Comparison of ENCODE assay signal across 8 mouse cellular contexts in the genomic region with DNA sequence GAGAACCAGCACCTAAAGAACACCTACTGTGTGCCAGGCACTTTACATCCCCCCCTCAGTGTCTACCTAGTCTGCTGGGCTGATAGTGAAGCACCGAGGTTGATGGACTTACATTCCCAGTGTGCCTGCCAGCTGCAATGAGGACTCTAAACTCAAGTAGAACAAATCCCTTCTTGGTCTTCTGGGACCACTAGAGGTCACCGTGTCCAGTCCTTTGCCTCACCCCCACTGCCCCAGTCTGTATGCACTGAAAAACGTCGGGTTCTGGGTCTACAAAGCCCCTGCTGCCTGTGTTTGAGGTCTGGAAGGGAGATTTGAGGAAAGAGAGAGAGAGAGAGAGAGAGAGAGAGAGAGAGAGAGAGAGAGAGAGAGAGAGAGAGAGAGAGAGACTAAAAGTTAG. TPM values are rescaled to one million over a fixed set of nuclear protein-coding genes. Genes with fewer than 3 reads are reported as not detected.
DNase-seq lines count a peak whose midpoint lies in the region; ATAC-seq and TF ChIP-seq lines count a peak whose summit lies in the region.

No protein-coding gene starts in this region.

- H3K9me3 ChIP-seq in kidney, embryonic 15.5 days (replicated peaks): no peaks in the 10 kb centered on the region
- H3K9me3 ChIP-seq in hindbrain, postnatal 0 days (ENCODE audit: low read length): no peaks in the 10 kb centered on the region
- no peaks in the 10 kb centered on the region for H3K9me3 ChIP-seq in neural tube, embryonic 13.5 days

- H3K9ac ChIP-seq in kidney, embryonic 15.5 days: no peak overlapping the region
- peak overlapping the region; percentile 56; the same call in 1 of the 2 replicates for H3K9ac ChIP-seq in hindbrain, postnatal 0 days (replicated peaks; ENCODE audit: low read length)
- peak overlapping the region; percentile 76 for H3K9ac ChIP-seq in neural tube, embryonic 13.5 days

- peak overlapping the region; percentile 84 for H3K4me2 ChIP-seq in kidney, embryonic 15.5 days
- H3K4me2 ChIP-seq in hindbrain, postnatal 0 days (ENCODE audit: low read depth, low read length): peak overlapping the region; percentile 77
- H3K4me2 ChIP-seq in neural tube, embryonic 13.5 days: peak overlapping the region; percentile 95

- H3K36me3 ChIP-seq in kidney, embryonic 15.5 days: peaks cover 18% of the 10 kb centered on the region
- peaks cover 14% of the 10 kb centered on the region; the same call in 1 of the 2 replicates for H3K36me3 ChIP-seq in hindbrain, postnatal 0 days (ENCODE audit: insufficient read depth, low read length)
- peaks cover 20% of the 10 kb centered on the region for H3K36me3 ChIP-seq in neural tube, embryonic 13.5 days

- peak overlapping the region; percentile 38 for H3K4me3 ChIP-seq in kidney, embryonic 15.5 days (replicated peaks)
- H3K4me3 ChIP-seq in hindbrain, postnatal 0 days (ENCODE audit: low read length): no peak overlapping the region; the same call in 1 of the 2 replicates
- peak overlapping the region; percentile 43 for H3K4me3 ChIP-seq in neural tube, embryonic 13.5 days

- ATAC-seq in kidney, embryonic 15.5 days (replicated peaks; ENCODE audit: low FRiP score): no peak
- no peak for ATAC-seq in hindbrain, postnatal 0 days
- no peak for ATAC-seq in neural tube, embryonic 13.5 days (ENCODE audit: low read depth)

- H3K4me1 ChIP-seq in kidney, embryonic 15.5 days: peaks cover 75% of the 10 kb centered on the region
- peaks cover 31% of the 10 kb centered on the region for H3K4me1 ChIP-seq in hindbrain, postnatal 0 days (ENCODE audit: insufficient read depth, low read length)
- peaks cover 76% of the 10 kb centered on the region for H3K4me1 ChIP-seq in neural tube, embryonic 13.5 days (replicated peaks)

- H3K27me3 ChIP-seq in kidney, embryonic 15.5 days: no peaks in the 10 kb centered on the region
- no peaks in the 10 kb centered on the region for H3K27me3 ChIP-seq in hindbrain, postnatal 0 days (ENCODE audit: insufficient read depth, low read length)
- H3K27me3 ChIP-seq in neural tube, embryonic 13.5 days: no peaks in the 10 kb centered on the region

- no peak for TF ChIP-seq CTCF in hindbrain, postnatal 0 days (IDR thresholded peaks at IDR 0.05; ENCODE audit: low read depth)

- WGBS in kidney, embryonic 15.5 days: 4% methylated on average over 4 of the region's 4 CpGs
- 1% methylated on average over 4 of the region's 4 CpGs for WGBS in hindbrain, postnatal 0 days
- 4% methylated on average over 4 of the region's 4 CpGs for WGBS in neural tube, embryonic 13.5 days

- H3K27ac ChIP-seq in kidney, embryonic 15.5 days: peak overlapping the region; percentile 92
- peak overlapping the region; percentile 96 for H3K27ac ChIP-seq in hindbrain, postnatal 0 days
- H3K27ac ChIP-seq in neural tube, embryonic 13.5 days (replicated peaks): peak overlapping the region; percentile 99

- no peak for DNase-seq in kidney, adult 18-20 months
- peak; percentile 50 for DNase-seq in embryo, embryonic 9.5 days (ENCODE audit: extremely low spot score)
- DNase-seq in hindbrain, postnatal 0 days (ENCODE audit: low spot score): peak; percentile 38
- DNase-seq in thymus, postnatal 4 days: no peak
- no peak for DNase-seq in cerebellum, adult 8-10 months
- DNase-seq in right cerebral cortex, postnatal 36 days (ENCODE audit: low spot score in 2 of 2): no peak

RNA-seq across cellular contexts. Expression of a gene that starts 1.1 kb away (rescaled TPM):
- 1.9 and 2.7 TPM in 2 replicates for polyA plus RNA-seq in kidney, embryonic 15.5 days (2015; fragmentation: Nextera tagmentation; extraction: Ambion mirVana)
- 2.5 and 2.8 TPM in 2 replicates for total RNA-seq in hindbrain, postnatal 0 days (2014; rRNA removed)
- polyA plus RNA-seq in hindbrain, postnatal 0 days (2015; fragmentation: Nextera tagmentation; extraction: Ambion mirVana): 0.77 and 1.0 TPM in 2 replicates
- polyA plus RNA-seq in neural tube, embryonic 13.5 days (2015; fragmentation: Nextera tagmentation; extraction: Ambion mirVana): 2.4 and 2.7 TPM in 2 replicates

RNA-seq across cellular contexts. Expression of a gene that starts 2.7 kb away (rescaled TPM):
- 4.2 and 5.3 TPM in 2 replicates for polyA plus RNA-seq in kidney, embryonic 15.5 days (2015; fragmentation: Nextera tagmentation; extraction: Ambion mirVana)
- 24.2 and 32.3 TPM in 2 replicates for total RNA-seq in hindbrain, postnatal 0 days (2014; rRNA removed)
- 27.5 and 29.4 TPM in 2 replicates for polyA plus RNA-seq in hindbrain, postnatal 0 days (2015; fragmentation: Nextera tagmentation; extraction: Ambion mirVana)
- 21.5 and 23.2 TPM in 2 replicates for polyA plus RNA-seq in neural tube, embryonic 13.5 days (2015; fragmentation: Nextera tagmentation; extraction: Ambion mirVana)

RNA-seq across cellular contexts. Expression of a gene that starts 9.5 kb away (rescaled TPM):
- polyA plus RNA-seq in kidney, embryonic 15.5 days (2015; fragmentation: Nextera tagmentation; extraction: Ambion mirVana): 4.0 and 4.1 TPM in 2 replicates
- total RNA-seq in hindbrain, postnatal 0 days (2014; rRNA removed): 12.5 and 12.7 TPM in 2 replicates
- 5.2 and 5.7 TPM in 2 replicates for polyA plus RNA-seq in hindbrain, postnatal 0 days (2015; fragmentation: Nextera tagmentation; extraction: Ambion mirVana)
- polyA plus RNA-seq in neural tube, embryonic 13.5 days (2015; fragmentation: Nextera tagmentation; extraction: Ambion mirVana): 4.6 and 4.8 TPM in 2 replicates

RNA-seq across cellular contexts. Expression of a gene that starts 18.2 kb away (rescaled TPM):
- polyA plus RNA-seq in kidney, embryonic 15.5 days (2015; fragmentation: Nextera tagmentation; extraction: Ambion mirVana): not detected in 2 replicates
- total RNA-seq in hindbrain, postnatal 0 days (2014; rRNA removed): 0.31 and 3.3 TPM in 2 replicates
- polyA plus RNA-seq in hindbrain, postnatal 0 days (2015; fragmentation: Nextera tagmentation; extraction: Ambion mirVana): 0.30 and 0.45 TPM in 2 replicates
- polyA plus RNA-seq in neural tube, embryonic 13.5 days (2015; fragmentation: Nextera tagmentation; extraction: Ambion mirVana): 0.35 and 0.47 TPM in 2 replicates

RNA-seq across cellular contexts. Expression of a gene that starts 39.7 kb away (rescaled TPM):
- 0.19 and 0.27 TPM in 2 replicates for polyA plus RNA-seq in kidney, embryonic 15.5 days (2015; fragmentation: Nextera tagmentation; extraction: Ambion mirVana)
- 0.31 TPM in 1 of 2 replicates, not detected in the other for total RNA-seq in hindbrain, postnatal 0 days (2014; rRNA removed)
- not detected in 2 replicates for polyA plus RNA-seq in hindbrain, postnatal 0 days (2015; fragmentation: Nextera tagmentation; extraction: Ambion mirVana)
- not detected in 2 replicates for polyA plus RNA-seq in neural tube, embryonic 13.5 days (2015; fragmentation: Nextera tagmentation; extraction: Ambion mirVana)

Comparison
In these comparisons a context has a peak if more than half of its experiments do, and no peak if none do; other contexts are left out.
1. DNase-seq: peak in embryo, embryonic 9.5 days (single experiment) and hindbrain, postnatal 0 days (single experiment); none in kidney, adult 18-20 months (single experiment), thymus, postnatal 4 days (single experiment), cerebellum, adult 8-10 months (single experiment) and right cerebral cortex, postnatal 36 days (0 of 2).
2. Peak in every context shown above with its lines, with median percentiles within 50 percentile points of each other: H3K27ac ChIP-seq and H3K4me2 ChIP-seq.